Mouse (Mus musculus): ENCODE measurements around the gene Acp2. TPM values are rescaled to one million over a fixed set of nuclear protein-coding genes. Genes with fewer than 3 reads are reported as not detected.

The Acp2 gene
- polyA plus RNA-seq, 1 experiment = 11.3 TPM

DNA sequence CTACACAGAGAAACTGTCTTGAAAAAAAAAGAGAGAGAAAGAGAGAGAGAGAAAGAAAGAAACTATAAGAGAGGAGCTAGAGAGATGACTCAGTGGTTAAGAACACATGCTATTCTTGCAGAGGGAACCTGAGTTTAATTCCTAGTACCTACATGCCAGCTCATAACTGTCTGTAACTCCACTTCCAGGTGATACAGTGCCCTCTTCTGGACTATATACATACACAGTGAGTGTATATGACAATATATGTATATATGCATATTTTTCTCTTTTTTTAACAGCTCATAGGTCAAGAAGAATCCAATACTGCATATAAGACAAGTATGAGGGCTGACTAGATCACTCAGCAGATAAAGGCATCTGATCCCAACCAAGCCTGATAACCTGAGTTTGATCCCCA lies 10.6 kb downstream of the Acp2 start:
- Histone ChIP-seq H3K27me3 (ENCODE audit: control insufficient read depth, insufficient read depth, insufficient read length) (no peaks in the 10 kb centered on the region), H3ac (ENCODE audit: control insufficient read depth, insufficient read length, low read depth) (no peak overlapping the region), H3K79me2 (ENCODE audit: control insufficient read depth, insufficient read depth) (no peaks in the 10 kb centered on the region), H3K79me3 (ENCODE audit: low read depth) (no peaks in the 10 kb centered on the region), H3K36me3 (ENCODE audit: control insufficient read depth, insufficient read depth) (peaks cover 35% of the 10 kb centered on the region), H3K4me3 (ENCODE audit: insufficient read depth, poor library complexity, severe bottlenecking) (no peak overlapping the region)
- TF ChIP-seq MYOD1 (IDR thresholded peaks at IDR 0.05; ENCODE audit: control insufficient read depth, insufficient read length, low read depth) = no peak
- TF ChIP-seq USF1 (IDR thresholded peaks at IDR 0.05; ENCODE audit: low read depth) = no peak
- no peak for TF ChIP-seq CTCF (IDR thresholded peaks at IDR 0.05; ENCODE audit: control insufficient read depth, insufficient read depth, insufficient read length)
- no peak for TF ChIP-seq CEBPB (IDR thresholded peaks at IDR 0.05; ENCODE audit: low read depth)
- no peak for TF ChIP-seq MYOG (IDR thresholded peaks at IDR 0.05; ENCODE audit: control insufficient read depth, extremely low read depth, insufficient read length)
- TF ChIP-seq FOSL1 (IDR thresholded peaks at IDR 0.05; ENCODE audit: insufficient read depth, low read length, poor library complexity, severe bottlenecking) = no peak
- TF ChIP-seq MAX (IDR thresholded peaks at IDR 0.05) = no peak

- no peak overlapping the region for H3ac ChIP-seq (ENCODE audit: control insufficient read depth, insufficient read length, low read depth)
- H3K4me3 ChIP-seq (ENCODE audit: insufficient read depth, poor library complexity, severe bottlenecking) = no peak overlapping the region
- H3K79me2 ChIP-seq (ENCODE audit: control insufficient read depth, insufficient read depth) = no peaks in the 10 kb centered on the region
- TF ChIP-seq USF1 (IDR thresholded peaks at IDR 0.05; ENCODE audit: low read depth) (no peak), MYOG (IDR thresholded peaks at IDR 0.05; ENCODE audit: control insufficient read depth, extremely low read depth, insufficient read length) (no peak), FOSL1 (IDR thresholded peaks at IDR 0.05; ENCODE audit: insufficient read depth, low read length, poor library complexity, severe bottlenecking) (no peak)
- no peaks in the 10 kb centered on the region for H3K79me3 ChIP-seq (ENCODE audit: low read depth)
- H3K36me3 ChIP-seq (ENCODE audit: control insufficient read depth, insufficient read depth) = no peaks in the 10 kb centered on the region
- H3K27me3 ChIP-seq (ENCODE audit: control insufficient read depth, insufficient read depth, insufficient read length) = no peaks in the 10 kb centered on the region
These were observed 14.3 kb downstream of the Acp2 start for GRCm38 (mm10) chr2:91217032-91217431.

GRCm38 (mm10) chr2:91220501-91220900 lies 17.8 kb downstream of the Acp2 start:
- TF ChIP-seq CTCF (IDR thresholded peaks at IDR 0.05; ENCODE audit: control insufficient read depth, insufficient read depth, insufficient read length) (no peak), MYOG (IDR thresholded peaks at IDR 0.05; ENCODE audit: control insufficient read depth, extremely low read depth, insufficient read length) (no peak), MAX (IDR thresholded peaks at IDR 0.05) (no peak), MYOD1 (IDR thresholded peaks at IDR 0.05; ENCODE audit: control insufficient read depth, insufficient read length, low read depth) (no peak), USF1 (IDR thresholded peaks at IDR 0.05; ENCODE audit: low read depth) (no peak), FOSL1 (IDR thresholded peaks at IDR 0.05; ENCODE audit: insufficient read depth, low read length, poor library complexity, severe bottlenecking) (no peak), CEBPB (IDR thresholded peaks at IDR 0.05; ENCODE audit: low read depth) (no peak)
- H3K4me3 ChIP-seq (ENCODE audit: insufficient read depth, poor library complexity, severe bottlenecking) = no peak overlapping the region
- H3K79me3 ChIP-seq (ENCODE audit: low read depth) = no peaks in the 10 kb centered on the region
- no peak overlapping the region for H3ac ChIP-seq (ENCODE audit: control insufficient read depth, insufficient read length, low read depth)
- no peaks in the 10 kb centered on the region for H3K36me3 ChIP-seq (ENCODE audit: control insufficient read depth, insufficient read depth)
- no peaks in the 10 kb centered on the region for H3K27me3 ChIP-seq (ENCODE audit: control insufficient read depth, insufficient read depth, insufficient read length)
- no peaks in the 10 kb centered on the region for H3K79me2 ChIP-seq (ENCODE audit: control insufficient read depth, insufficient read depth)

DNA sequence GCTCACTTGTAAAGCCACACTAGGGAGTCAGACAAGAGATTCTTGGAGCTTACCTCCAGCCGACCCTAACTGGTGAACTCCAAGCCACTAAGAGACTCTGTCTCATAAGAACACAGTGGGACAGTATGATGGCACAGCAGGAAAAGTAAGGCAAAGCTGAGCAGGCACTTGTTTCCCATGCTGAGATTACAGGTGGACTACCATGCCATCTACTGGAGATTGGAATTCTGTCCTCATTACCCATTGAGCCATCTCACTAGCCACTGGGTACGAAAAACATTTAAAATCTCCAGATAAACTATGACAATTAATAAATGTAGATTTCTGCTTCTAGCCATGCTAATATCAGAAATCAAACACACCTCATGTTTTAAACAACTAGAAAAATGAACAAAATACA lies 20.9 kb downstream of the Acp2 start:
- TF ChIP-seq CEBPB (IDR thresholded peaks at IDR 0.05; ENCODE audit: low read depth) (no peak), CTCF (IDR thresholded peaks at IDR 0.05; ENCODE audit: control insufficient read depth, insufficient read depth, insufficient read length) (no peak), MAX (IDR thresholded peaks at IDR 0.05) (no peak), USF1 (IDR thresholded peaks at IDR 0.05; ENCODE audit: low read depth) (no peak), FOSL1 (IDR thresholded peaks at IDR 0.05; ENCODE audit: insufficient read depth, low read length, poor library complexity, severe bottlenecking) (no peak), MYOG (IDR thresholded peaks at IDR 0.05; ENCODE audit: control insufficient read depth, extremely low read depth, insufficient read length) (no peak), MYOD1 (IDR thresholded peaks at IDR 0.05; ENCODE audit: control insufficient read depth, insufficient read length, low read depth) (no peak)
- no peak overlapping the region for H3K4me3 ChIP-seq (ENCODE audit: insufficient read depth, poor library complexity, severe bottlenecking)
- H3ac ChIP-seq (ENCODE audit: control insufficient read depth, insufficient read length, low read depth) = no peak overlapping the region
- H3K36me3 ChIP-seq (ENCODE audit: control insufficient read depth, insufficient read depth) = no peaks in the 10 kb centered on the region
- no peaks in the 10 kb centered on the region for H3K79me3 ChIP-seq (ENCODE audit: low read depth)
- no peaks in the 10 kb centered on the region for H3K27me3 ChIP-seq (ENCODE audit: control insufficient read depth, insufficient read depth, insufficient read length)
- H3K79me2 ChIP-seq (ENCODE audit: control insufficient read depth, insufficient read depth) = no peaks in the 10 kb centered on the region

- H3ac ChIP-seq (ENCODE audit: control insufficient read depth, insufficient read length, low read depth) = no peak overlapping the region
- H3K27me3 ChIP-seq (ENCODE audit: control insufficient read depth, insufficient read depth, insufficient read length) = no peaks in the 10 kb centered on the region
- no peak for TF ChIP-seq USF1 (IDR thresholded peaks at IDR 0.05; ENCODE audit: low read depth)
- no peak for TF ChIP-seq MYOG (IDR thresholded peaks at IDR 0.05; ENCODE audit: control insufficient read depth, extremely low read depth, insufficient read length)
- no peak for TF ChIP-seq MAX (IDR thresholded peaks at IDR 0.05)
- TF ChIP-seq MYOD1 (IDR thresholded peaks at IDR 0.05; ENCODE audit: control insufficient read depth, insufficient read length, low read depth) = no peak
- no peak for TF ChIP-seq CTCF (IDR thresholded peaks at IDR 0.05; ENCODE audit: control insufficient read depth, insufficient read depth, insufficient read length)
- TF ChIP-seq FOSL1 (IDR thresholded peaks at IDR 0.05; ENCODE audit: insufficient read depth, low read length, poor library complexity, severe bottlenecking) = no peak
- TF ChIP-seq CEBPB (IDR thresholded peaks at IDR 0.05; ENCODE audit: low read depth) = no peak
- no peak overlapping the region for H3K4me3 ChIP-seq (ENCODE audit: insufficient read depth, poor library complexity, severe bottlenecking)
- no peaks in the 10 kb centered on the region for H3K79me3 ChIP-seq (ENCODE audit: low read depth)
- H3K79me2 ChIP-seq (ENCODE audit: control insufficient read depth, insufficient read depth) = no peaks in the 10 kb centered on the region
- H3K36me3 ChIP-seq (ENCODE audit: control insufficient read depth, insufficient read depth) = no peaks in the 10 kb centered on the region
These were observed 27.1 kb downstream of the Acp2 start for GRCm38 (mm10) chr2:91229735-91230134.

Data from C2C12 (cell line).